Mouse (Mus musculus) liver, embryonic 11.5 days (tissue): ENCODE measurements around the gene Col6a1. TPM values are rescaled to one million over a fixed set of nuclear protein-coding genes. Genes with fewer than 3 reads are reported as not detected.
A peak's percentile ranks its signal among the peaks of the same experiment; 100 is the strongest.

Experiments used
- ATAC-seq: fragments of 200-750 bp; cut with Nextera tagmentation; replicated peaks from 2 replicates; pipeline ENCODE4 v1.8.0; 2017; ENCODE audit warnings: moderate number of reproducible peaks, mild to moderate bottlenecking, moderate TSS enrichment, moderate library complexity; ENCODE audit not compliant: low FRiP score
- DNase-seq: peaks from one replicate; pipeline ENCODE4 v3.0.0-alpha.2; 2017; ENCODE audit warnings: low spot score
- H3K27ac ChIP-seq: fragments of 300-500 bp; sonication (generic); 2 replicates; pipeline ENCODE4 v1.5.1; 2014; ENCODE audit warnings: mild to moderate bottlenecking, low read depth, low read length, control low read depth
- H3K27me3 ChIP-seq: fragments of 300-500 bp; sonication (generic); replicated peaks from 2 replicates; pipeline ENCODE4 v1.6.1; 2014; ENCODE audit warnings: low read length, mixed read lengths; ENCODE audit not compliant: control insufficient read depth, insufficient read depth
- H3K36me3 ChIP-seq: fragments of 300-500 bp; sonication (generic); 2 replicates; pipeline ENCODE4 v1.6.1; 2014; ENCODE audit warnings: mild to moderate bottlenecking, low read length, moderate library complexity, mixed read lengths; ENCODE audit not compliant: control insufficient read depth, insufficient read depth
- H3K4me1 ChIP-seq: fragments of 300-500 bp; sonication (generic); replicated peaks from 2 replicates; pipeline ENCODE4 v1.6.1; 2014; ENCODE audit warnings: low read length, mixed read lengths; ENCODE audit not compliant: control insufficient read depth, insufficient read depth
- H3K4me2 ChIP-seq: fragments of 300-500 bp; sonication (generic); 2 replicates; pipeline ENCODE4 v1.6.1; 2014; ENCODE audit warnings: mild to moderate bottlenecking, control low read depth, moderate library complexity
- H3K4me3 ChIP-seq: fragments of 300-500 bp; sonication (generic); 2 replicates; pipeline ENCODE4 v1.5.1; 2014; ENCODE audit warnings: low read depth, low read length, control low read depth
- H3K9ac ChIP-seq: fragments of 300-500 bp; sonication (generic); 2 replicates; pipeline ENCODE4 v1.6.1; 2014; ENCODE audit warnings: low read depth, low read length, control low read depth
- H3K9me3 ChIP-seq: fragments of 300-500 bp; sonication (generic); 2 replicates; pipeline ENCODE4 v1.6.1; 2016; ENCODE audit warnings: low read length, inconsistent platforms, mixed read lengths; ENCODE audit not compliant: control insufficient read depth
- WGBS: fragments of 180-500 bp; shearing (Covaris S2); extraction: QIAGEN DNeasy Blood & Tissue Kit; methylation state at CpG from one replicate; pipeline ENCODE4 v1.1.7; 2014; 5-methylcytosine and 5-hydroxymethylcytosine counted together
- polyA plus RNA-seq: library from polyadenylated mRNA; unstranded; fragments of >200 nt; fragmentation: Nextera tagmentation; extraction: Ambion mirVana; gene quantifications from 2 replicates; pipeline ENCODE4 v1.2.1, GENCODE M21; 2014

The Col6a1 gene
- polyA plus RNA-seq, 1 experiment from 2014 or later: 20.8 TPM

DNA sequence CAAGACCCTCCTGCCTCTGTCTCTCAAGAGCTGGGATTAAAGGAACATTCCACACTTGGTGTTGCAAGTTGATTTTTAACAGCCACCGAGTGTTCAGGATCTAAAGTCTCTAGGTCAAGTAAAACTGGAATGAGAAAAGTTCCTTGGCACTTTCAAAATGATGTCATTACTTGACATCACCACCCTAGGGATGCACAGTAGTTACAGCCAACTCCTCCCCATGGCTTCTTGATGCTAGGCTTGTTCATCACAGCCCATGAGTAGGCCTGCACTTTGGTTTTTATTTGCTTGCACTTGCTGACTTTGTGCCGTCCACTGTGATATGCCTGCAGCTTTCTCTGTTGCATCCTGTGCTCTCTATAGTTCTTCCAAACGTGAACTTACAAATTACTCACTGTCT is 21.6 kb downstream of the Col6a1 start:
- H3K27ac ChIP-seq: no peak overlapping the region
- no peaks in the 10 kb centered on the region for H3K4me1 ChIP-seq
- WGBS: 69% methylated on average over 3 of the region's 3 CpGs
- DNase-seq (no peak), ATAC-seq (no peak)
- H3K4me3 ChIP-seq: no peak overlapping the region
- H3K36me3 ChIP-seq: no peaks in the 10 kb centered on the region; the same call in 1 of the 2 replicates
- no peaks in the 10 kb centered on the region for H3K9me3 ChIP-seq
- H3K27me3 ChIP-seq: no peaks in the 10 kb centered on the region
- no peak overlapping the region for H3K9ac ChIP-seq
- H3K4me2 ChIP-seq: no peak overlapping the region

DNA sequence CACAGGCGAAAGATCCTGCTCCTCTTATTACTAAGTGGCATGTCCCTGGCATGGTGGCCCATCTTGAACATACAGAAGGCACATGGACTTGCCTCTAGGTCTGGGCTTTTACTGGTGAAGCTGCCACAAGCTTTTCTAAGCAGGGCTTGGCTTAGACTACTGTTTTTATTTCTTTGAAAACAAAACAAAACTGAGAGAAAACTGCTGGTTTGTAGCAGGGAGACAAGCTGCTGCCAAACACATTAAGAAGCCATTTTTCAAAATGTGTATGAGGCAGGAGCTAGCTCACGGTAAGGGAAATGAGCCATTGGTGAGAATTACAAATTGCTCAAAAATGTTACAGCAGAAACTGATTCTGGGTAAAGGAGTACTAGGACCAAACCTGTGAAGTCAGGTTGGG is 24.5 kb downstream of the Col6a1 start:
- 73% methylated on average over 2 of the region's 2 CpGs for WGBS
- no peak for DNase-seq
- ATAC-seq: no peak

DNA sequence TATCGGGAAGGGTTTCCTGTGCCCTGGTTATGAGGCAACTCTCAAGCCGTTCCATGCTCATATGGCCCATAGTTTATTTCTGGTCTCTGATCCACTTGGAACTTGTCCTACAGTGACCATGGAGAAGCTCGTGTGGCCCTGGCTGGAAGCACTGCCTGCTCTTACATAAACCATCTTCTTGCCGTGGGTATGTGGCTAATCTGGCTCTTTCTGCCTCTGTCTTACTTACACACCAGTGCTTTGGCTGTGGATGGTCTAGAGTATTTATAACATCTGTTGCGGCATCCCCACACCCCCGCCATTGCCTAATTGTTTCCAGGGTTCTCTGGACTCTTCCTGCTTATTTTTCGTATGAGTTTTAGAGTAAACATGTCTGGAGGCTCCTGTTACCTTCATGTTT is 26.2 kb downstream of the Col6a1 start:
- Histone ChIP-seq H3K4me3 (no peak overlapping the region), H3K9me3 (no peaks in the 10 kb centered on the region), H3K9ac (no peak overlapping the region), H3K36me3 (no peaks in the 10 kb centered on the region), H3K4me1 (no peaks in the 10 kb centered on the region), H3K27me3 (no peaks in the 10 kb centered on the region), H3K27ac (no peak overlapping the region), H3K4me2 (no peak overlapping the region)
- 78% methylated on average over 7 of the region's 7 CpGs for WGBS
- no peak for ATAC-seq
- DNase-seq: no peak

More for the DNA sequence above, 24.5 kb downstream of the Col6a1 start:
- Histone ChIP-seq H3K27me3 (no peaks in the 10 kb centered on the region), H3K9ac (no peak overlapping the region), H3K9me3 (no peaks in the 10 kb centered on the region), H3K4me3 (no peak overlapping the region), H3K36me3 (no peaks in the 10 kb centered on the region), H3K4me1 (no peaks in the 10 kb centered on the region), H3K27ac (no peak overlapping the region), H3K4me2 (no peak overlapping the region)

DNA sequence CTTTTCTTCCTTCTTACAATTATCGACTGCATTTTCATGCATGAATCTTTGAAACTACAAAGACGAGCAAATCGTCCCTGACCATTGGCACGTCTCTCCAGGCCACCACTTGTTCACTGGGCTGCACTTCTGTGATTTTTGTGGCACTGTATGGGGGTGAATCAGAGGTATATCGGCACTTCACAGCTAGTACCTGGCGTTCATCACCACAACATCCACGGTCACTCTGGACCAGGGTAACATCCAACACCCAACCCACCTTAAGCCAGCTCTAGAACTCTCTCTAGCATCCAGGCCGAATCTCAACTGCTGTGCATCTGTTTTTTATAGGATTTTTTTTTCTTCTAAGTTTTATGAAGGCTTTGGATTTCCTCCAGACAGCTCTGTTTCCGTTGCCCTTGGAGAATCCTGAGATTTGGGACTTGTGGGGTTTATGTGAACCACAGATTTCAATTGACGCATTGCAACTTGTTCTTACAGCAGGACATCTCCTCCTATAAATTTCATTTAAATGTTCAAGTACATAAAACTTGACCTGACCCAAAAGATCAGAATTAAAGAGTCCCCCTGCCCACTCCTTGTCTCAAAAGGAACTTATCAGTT is 30.6 kb downstream of the Col6a1 start:
- Histone ChIP-seq H3K9me3 (no peaks in the 10 kb centered on the region), H3K9ac (no peak overlapping the region), H3K27ac (peak overlapping the region; percentile 49), H3K4me1 (no peaks in the 10 kb centered on the region), H3K36me3 (no peaks in the 10 kb centered on the region), H3K4me3 (no peak overlapping the region), H3K4me2 (no peak overlapping the region), H3K27me3 (no peaks in the 10 kb centered on the region)
- ATAC-seq (no peak), DNase-seq (no peak)
- WGBS: 67% methylated on average over 10 of the region's 10 CpGs

DNA sequence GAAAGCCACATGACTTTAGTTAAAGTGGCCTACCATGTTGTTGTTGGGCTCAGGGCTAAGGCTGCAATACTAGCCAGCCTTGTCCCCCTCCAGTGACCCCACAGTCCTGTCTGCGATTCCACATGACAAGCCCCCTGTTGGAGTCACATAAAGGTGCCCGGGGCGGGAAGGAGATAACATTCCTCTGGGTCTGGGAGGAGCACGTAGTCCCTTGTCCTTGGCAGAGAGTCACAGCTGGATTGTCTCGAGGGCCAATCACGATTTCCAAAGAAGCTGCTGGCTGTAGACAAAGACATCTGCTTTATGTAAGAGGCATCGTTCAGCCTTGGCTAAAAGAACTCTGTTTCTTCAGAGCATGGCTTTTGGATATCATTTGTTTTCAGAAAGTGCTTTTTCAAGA is 31.2 kb downstream of the Col6a1 start:
- Histone ChIP-seq H3K27ac (0 out of 2 replicates have a peak overlapping the region, but pooled peaks have one; percentile 19), H3K9me3 (no peaks in the 10 kb centered on the region), H3K27me3 (no peaks in the 10 kb centered on the region), H3K4me1 (no peaks in the 10 kb centered on the region), H3K9ac (no peak overlapping the region), H3K36me3 (no peaks in the 10 kb centered on the region), H3K4me3 (no peak overlapping the region), H3K4me2 (no peak overlapping the region)
- ATAC-seq (no peak), DNase-seq (no peak)
- WGBS: 35% methylated on average over 7 of the region's 7 CpGs

DNA sequence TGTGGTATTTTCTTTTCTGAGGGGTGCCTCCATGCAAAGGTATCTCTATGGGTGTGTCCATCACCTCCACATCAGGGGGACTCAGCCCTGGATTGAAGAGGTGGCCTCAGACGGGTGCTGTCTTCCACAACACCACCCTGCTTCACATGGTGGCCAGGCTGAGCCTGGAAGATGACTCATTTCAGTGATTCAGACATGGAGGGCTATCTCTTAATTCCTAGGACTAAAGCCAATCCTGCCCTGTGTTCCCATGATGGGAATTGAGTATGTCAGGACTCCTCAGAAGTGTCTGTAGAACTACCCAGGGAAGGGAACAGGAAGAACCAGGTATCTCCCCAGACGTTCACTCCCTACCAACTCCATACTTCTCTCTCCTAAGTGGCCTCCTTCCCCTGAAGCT is 32.5 kb downstream of the Col6a1 start:
- Histone ChIP-seq H3K27me3 (no peaks in the 10 kb centered on the region), H3K27ac (no peak overlapping the region), H3K4me2 (no peak overlapping the region), H3K36me3 (no peaks in the 10 kb centered on the region), H3K4me3 (no peak overlapping the region), H3K4me1 (no peaks in the 10 kb centered on the region), H3K9me3 (no peaks in the 10 kb centered on the region), H3K9ac (no peak overlapping the region)
- DNase-seq (no peak), ATAC-seq (no peak)
- WGBS: 61% methylated on average over 2 of the region's 2 CpGs

DNA sequence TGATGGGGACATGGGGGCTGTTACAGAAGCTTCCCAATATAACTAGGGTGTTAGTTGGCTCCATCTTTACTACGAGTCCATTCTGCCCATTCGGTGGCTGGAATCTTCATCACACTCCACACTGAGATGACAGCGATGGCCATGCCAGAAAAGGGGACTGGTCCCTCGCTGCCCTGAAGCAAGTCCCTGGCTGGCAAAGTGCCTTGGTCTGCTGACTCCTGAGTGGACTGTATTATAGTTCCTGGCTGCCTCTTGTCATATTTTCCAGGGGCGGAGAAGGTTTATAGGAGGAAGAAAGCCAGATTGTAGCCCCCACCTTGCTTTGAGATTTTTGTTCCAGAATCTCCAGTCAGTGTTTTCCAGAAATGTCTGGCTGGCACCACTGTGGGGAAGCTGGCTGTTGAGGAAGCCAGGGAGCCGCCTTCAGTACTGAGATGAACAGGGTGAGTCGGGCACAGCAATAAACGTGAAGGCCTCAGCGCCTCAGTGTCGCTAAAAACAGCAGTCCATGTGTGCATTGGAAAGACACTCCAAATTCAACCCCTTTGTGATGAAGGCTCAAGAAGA is 40.4 kb downstream of the Col6a1 start:
- Histone ChIP-seq H3K9me3 (no peaks in the 10 kb centered on the region), H3K4me2 (no peak overlapping the region), H3K27me3 (no peaks in the 10 kb centered on the region), H3K4me1 (no peaks in the 10 kb centered on the region; the same call in 1 of the 2 replicates), H3K27ac (no peak overlapping the region), H3K9ac (no peak overlapping the region), H3K4me3 (no peak overlapping the region), H3K36me3 (no peaks in the 10 kb centered on the region)
- no peak for ATAC-seq
- no peak for DNase-seq
- 86% methylated on average over 10 of the region's 10 CpGs for WGBS

DNA sequence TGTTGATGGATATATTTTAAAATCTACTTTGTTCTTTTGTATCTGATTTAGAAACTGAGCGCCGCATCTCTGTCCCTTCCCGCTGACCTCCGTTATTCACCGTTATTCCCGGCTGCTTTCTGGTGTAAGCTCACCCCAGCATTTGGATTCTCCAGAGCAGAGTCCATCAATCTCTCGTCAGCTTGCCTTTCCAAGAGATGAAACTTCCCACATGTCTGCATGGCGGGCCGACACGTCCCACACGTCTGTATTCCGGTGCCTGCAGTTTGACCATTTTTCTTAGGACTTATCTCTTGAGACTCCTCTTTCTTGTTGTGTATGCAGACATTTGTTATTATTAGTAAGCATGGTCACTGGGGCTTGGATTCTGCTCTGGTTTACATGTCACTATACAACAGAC is 42.0 kb downstream of the Col6a1 start:
- Histone ChIP-seq H3K9me3 (no peaks in the 10 kb centered on the region), H3K9ac (no peak overlapping the region), H3K4me2 (no peak overlapping the region), H3K27me3 (no peaks in the 10 kb centered on the region), H3K27ac (no peak overlapping the region), H3K4me3 (no peak overlapping the region), H3K4me1 (no peaks in the 10 kb centered on the region; the same call in 1 of the 2 replicates), H3K36me3 (no peaks in the 10 kb centered on the region)
- 73% methylated on average over 12 of the region's 12 CpGs for WGBS
- ATAC-seq (no peak), DNase-seq (no peak)

DNA sequence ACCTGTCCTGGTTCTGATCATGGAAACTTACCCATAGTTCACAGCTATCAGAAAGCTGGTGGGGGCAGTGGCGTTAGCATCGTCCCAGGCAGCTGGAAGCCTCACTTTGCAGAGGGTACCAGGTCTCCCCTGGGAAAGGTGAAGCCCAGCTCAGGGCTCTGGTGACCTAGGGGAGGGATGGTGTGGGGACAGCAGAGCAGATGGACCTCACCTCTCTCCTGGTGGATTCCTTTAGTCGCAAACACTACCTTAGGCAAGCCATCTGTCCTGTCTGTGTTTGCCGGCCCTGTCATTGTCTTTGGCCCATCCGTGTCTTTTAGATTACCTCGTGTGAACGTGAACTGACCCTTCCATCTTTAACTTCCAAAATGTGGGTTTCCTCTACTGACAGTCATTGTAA is 42.5 kb downstream of the Col6a1 start:
- Histone ChIP-seq H3K9ac (no peak overlapping the region), H3K27ac (no peak overlapping the region), H3K4me2 (no peak overlapping the region), H3K4me1 (no peaks in the 10 kb centered on the region; the same call in 1 of the 2 replicates), H3K9me3 (no peaks in the 10 kb centered on the region), H3K36me3 (no peaks in the 10 kb centered on the region), H3K27me3 (no peaks in the 10 kb centered on the region), H3K4me3 (no peak overlapping the region)
- WGBS: 71% methylated on average over 7 of the region's 7 CpGs
- ATAC-seq (no peak), DNase-seq (no peak)
